Mouse (Mus musculus) kidney, embryonic 16.5 days (tissue): ENCODE results near the gene Alkbh2. TPM values are rescaled to one million over a fixed set of nuclear protein-coding genes. Genes with fewer than 3 reads are reported as not detected.

ENCODE experiments used
- ATAC-seq: fragments of 200-750 bp; cut with Nextera tagmentation; 2 replicates; pipeline ENCODE4 v1.8.0; 2017; ENCODE audit warnings: moderate TSS enrichment; ENCODE audit not compliant: low FRiP score, low TSS enrichment
- H3K27ac ChIP-seq: fragments of 300-500 bp; sonication (generic); 2 replicates; pipeline ENCODE4 v1.5.1; 2014; ENCODE audit warnings: low read length
- H3K27me3 ChIP-seq: fragments of 300-500 bp; sonication (generic); 2 replicates; pipeline ENCODE4 v1.6.1; 2014; ENCODE audit warnings: low read length, control low read depth, mixed read lengths; ENCODE audit not compliant: insufficient read depth
- H3K36me3 ChIP-seq: fragments of 300-500 bp; sonication (generic); 2 replicates; pipeline ENCODE4 v1.6.1; 2014; ENCODE audit warnings: low read length, control low read depth, mixed read lengths; ENCODE audit not compliant: insufficient read depth
- H3K4me1 ChIP-seq: fragments of 300-500 bp; sonication (generic); 2 replicates; pipeline ENCODE4 v1.6.1; 2014; ENCODE audit warnings: low read length, control low read depth, mixed read lengths; ENCODE audit not compliant: insufficient read depth
- H3K4me2 ChIP-seq: fragments of 300-500 bp; sonication (generic); replicated peaks from 2 replicates; pipeline ENCODE4 v1.6.1; 2014; ENCODE audit warnings: low read depth, low read length
- H3K4me3 ChIP-seq: fragments of 300-500 bp; sonication (generic); 2 replicates; pipeline ENCODE4 v1.5.1; 2014; ENCODE audit warnings: mild to moderate bottlenecking, low read length
- H3K9ac ChIP-seq: fragments of 300-500 bp; sonication (generic); replicated peaks from 2 replicates; pipeline ENCODE4 v1.6.1; 2014; ENCODE audit warnings: low read length
- H3K9me3 ChIP-seq: fragments of 300-500 bp; sonication (generic); 2 replicates; pipeline ENCODE4 v1.6.1; 2016; ENCODE audit warnings: low read length, control low read depth
- WGBS: fragments of 180-500 bp; shearing (Covaris S2); extraction: QIAGEN DNeasy Blood & Tissue Kit; methylation state at CpG from one replicate; pipeline ENCODE4 v1.1.7; 2014; 5-methylcytosine and 5-hydroxymethylcytosine counted together
- polyA plus RNA-seq: library from polyadenylated mRNA; unstranded; fragments of >200 nt; fragmentation: Nextera tagmentation; extraction: Ambion mirVana; gene quantifications from 2 replicates; pipeline ENCODE4 v1.2.1, GENCODE M21; 2015

The Alkbh2 gene
- polyA plus RNA-seq, 1 experiment from 2014 or later = 9.1 TPM

GRCm38 (mm10) chr5:114077009-114077408, 51.0 kb downstream of the Alkbh2 start:
- WGBS = 69% methylated on average over 8 of the region's 8 CpGs
- no peak for ATAC-seq
- H3K9ac ChIP-seq = no peak overlapping the region

More at GRCm38 (mm10) chr5:114077009-114077408, 51.0 kb downstream of the Alkbh2 start:
- no peaks in the 10 kb centered on the region for H3K9me3 ChIP-seq
- H3K4me1 ChIP-seq = no peaks in the 10 kb centered on the region
- no peak overlapping the region for H3K4me3 ChIP-seq
- no peak overlapping the region for H3K27ac ChIP-seq
- H3K36me3 ChIP-seq = no peaks in the 10 kb centered on the region
- no peaks in the 10 kb centered on the region for H3K27me3 ChIP-seq
- no peak overlapping the region for H3K4me2 ChIP-seq

Other genes starting within 250 kb of the Alkbh2 start
- gene Coro1c, start 219.5 kb downstream of the Alkbh2 start, polyA plus RNA-seq = 122 and 126 TPM in 2 replicates
- gene Ssh1, start 134.3 kb downstream of the Alkbh2 start, polyA plus RNA-seq = 15.0 and 16.7 TPM in 2 replicates
- 20.4 and 22.5 TPM in 2 replicates for gene Dao, start 124.5 kb downstream of the Alkbh2 start, polyA plus RNA-seq
- 12.0 and 14.0 TPM in 2 replicates for gene Usp30, start 62.8 kb downstream of the Alkbh2 start, polyA plus RNA-seq
- 0.36 and 0.42 TPM in 2 replicates for gene Svop, start 36.6 kb downstream of the Alkbh2 start, polyA plus RNA-seq
- gene Ung, start 2.2 kb upstream of the Alkbh2 start, polyA plus RNA-seq = 56.2 and 57.0 TPM in 2 replicates
- gene Acacb, start 18.3 kb upstream of the Alkbh2 start, polyA plus RNA-seq = 4.7 and 5.7 TPM in 2 replicates
- gene Foxn4, start 145.6 kb upstream of the Alkbh2 start, polyA plus RNA-seq = 0.10 TPM in 1 of 2 replicates, not detected in the other
- 2.4 and 2.8 TPM in 2 replicates for gene Myo1h, start 160.9 kb upstream of the Alkbh2 start, polyA plus RNA-seq